Mouse (Mus musculus): ENCODE data around the gene Taf6l. TPM values are rescaled to one million over a fixed set of nuclear protein-coding genes. Genes with fewer than 3 reads are reported as not detected.

The Taf6l gene
- total and polyA plus RNA-seq, 3 experiments, result 17.0 to 33.4 (median 17.5) TPM

- TF ChIP-seq GATA1 (IDR thresholded peaks at IDR 0.05; ENCODE audit: borderline replicate concordance, low read length) (no peak), GATA2 (IDR thresholded peaks at IDR 0.05; ENCODE audit: borderline replicate concordance, low read depth, low read length) (no peak), POLR2AphosphoS5 (IDR thresholded peaks at IDR 0.05; ENCODE audit: insufficient replicate concordance, low read depth, low read length) (no peak), CTCF (IDR thresholded peaks at IDR 0.05; ENCODE audit: low read depth, low read length) (no peak), TAL1 (conservative IDR thresholded peaks at IDR 0.05; ENCODE audit: low read depth, low read length) (no peak)
- Histone ChIP-seq H3K4me3 (ENCODE audit: low read depth, low read length) (no peak overlapping the region), H3K36me3 (replicated peaks) (peaks cover 88% of the 10 kb centered on the region), H3K4me1 (ENCODE audit: insufficient read depth, low read depth, low read length) (peaks cover 30% of the 10 kb centered on the region), H3K27me3 (ENCODE audit: insufficient read depth, low read length) (no peaks in the 10 kb centered on the region), H3K9me3 (replicated peaks) (no peaks in the 10 kb centered on the region)
- no peak for DNase-seq (ENCODE audit: low spot score)
- ATAC-seq (ENCODE audit: extremely low read depth, insufficient number of reproducible peaks, low FRiP score, poor library complexity, severe bottlenecking), result no peak
Observed at GRCm38 (mm10) chr19:8745382-8745781, 40.8 kb downstream of the Taf6l start.

- H3K4me1 ChIP-seq (ENCODE audit: insufficient read depth, low read depth, low read length), result peaks cover 54% of the 10 kb centered on the region
- no peak for ATAC-seq (ENCODE audit: extremely low read depth, insufficient number of reproducible peaks, low FRiP score, poor library complexity, severe bottlenecking)
- H3K36me3 ChIP-seq (replicated peaks), result peaks cover 88% of the 10 kb centered on the region
- H3K9me3 ChIP-seq (replicated peaks), result no peaks in the 10 kb centered on the region
- no peak for TF ChIP-seq CTCF (IDR thresholded peaks at IDR 0.05; ENCODE audit: low read depth, low read length)
- TF ChIP-seq GATA2 (IDR thresholded peaks at IDR 0.05; ENCODE audit: borderline replicate concordance, low read depth, low read length), result no peak
- TF ChIP-seq POLR2AphosphoS5 (IDR thresholded peaks at IDR 0.05; ENCODE audit: insufficient replicate concordance, low read depth, low read length), result no peak
- TF ChIP-seq GATA1 (IDR thresholded peaks at IDR 0.05; ENCODE audit: borderline replicate concordance, low read length), result no peak
- no peak for TF ChIP-seq TAL1 (conservative IDR thresholded peaks at IDR 0.05; ENCODE audit: low read depth, low read length)
- H3K4me3 ChIP-seq (ENCODE audit: low read depth, low read length), result peak overlapping the region; percentile 75
- H3K27me3 ChIP-seq (ENCODE audit: insufficient read depth, low read length), result no peaks in the 10 kb centered on the region
- no peak for DNase-seq (ENCODE audit: low spot score)
Observed at GRCm38 (mm10) chr19:8742176-8742575, 44.0 kb downstream of the Taf6l start.

GRCm38 (mm10) chr19:8741243-8741869, 44.9 kb downstream of the Taf6l start, which contains the start of gene Stx5a:
TSS of gene Stx5a (plus strand) at chr19:8741413.
- Histone ChIP-seq H3K4me3 (ENCODE audit: low read depth, low read length) (peak within 1 kb of the TSS; percentile 75), H3K9me3 (replicated peaks) (no peaks in the 10 kb centered on the region), H3K4me1 (ENCODE audit: insufficient read depth, low read depth, low read length) (peaks cover 60% of the 10 kb centered on the region), H3K36me3 (replicated peaks) (peaks cover 84% of the 10 kb centered on the region), H3K27me3 (ENCODE audit: insufficient read depth, low read length) (no peaks in the 10 kb centered on the region)
- no peak; the same call in 1 of the 2 replicates for TF ChIP-seq POLR2AphosphoS5 (IDR thresholded peaks at IDR 0.05; ENCODE audit: insufficient replicate concordance, low read depth, low read length)
- TF ChIP-seq TAL1 (conservative IDR thresholded peaks at IDR 0.05; ENCODE audit: low read depth, low read length), result no peak
- ATAC-seq (ENCODE audit: extremely low read depth, insufficient number of reproducible peaks, low FRiP score, poor library complexity, severe bottlenecking), result peak; percentile 95
- peak; percentile 84 for DNase-seq (ENCODE audit: low spot score)

GRCm38 (mm10) chr19:8740603-8741002, 45.6 kb downstream of the Taf6l start, which contains the start of gene 1700092M07Rik:
TSS of gene 1700092M07Rik (plus strand) at chr19:8740718.
- H3K4me3 ChIP-seq (ENCODE audit: low read depth, low read length), result peak within 1 kb of the TSS; percentile 75
- ATAC-seq (ENCODE audit: extremely low read depth, insufficient number of reproducible peaks, low FRiP score, poor library complexity, severe bottlenecking) (no peak), DNase-seq (ENCODE audit: low spot score) (no peak)
- TF ChIP-seq GATA1 (IDR thresholded peaks at IDR 0.05; ENCODE audit: borderline replicate concordance, low read length) (no peak), TAL1 (conservative IDR thresholded peaks at IDR 0.05; ENCODE audit: low read depth, low read length) (no peak), GATA2 (IDR thresholded peaks at IDR 0.05; ENCODE audit: borderline replicate concordance, low read depth, low read length) (no peak), POLR2AphosphoS5 (IDR thresholded peaks at IDR 0.05; ENCODE audit: insufficient replicate concordance, low read depth, low read length) (no peak), CTCF (IDR thresholded peaks at IDR 0.05; ENCODE audit: low read depth, low read length) (no peak)
- H3K9me3 ChIP-seq (replicated peaks), result no peaks in the 10 kb centered on the region
- H3K36me3 ChIP-seq (replicated peaks), result peaks cover 77% of the 10 kb centered on the region
- H3K27me3 ChIP-seq (ENCODE audit: insufficient read depth, low read length), result no peaks in the 10 kb centered on the region
- peaks cover 60% of the 10 kb centered on the region for H3K4me1 ChIP-seq (ENCODE audit: insufficient read depth, low read depth, low read length)

GRCm38 (mm10) chr19:8739646-8740045, 46.6 kb downstream of the Taf6l start:
- DNase-seq (ENCODE audit: low spot score) (no peak), ATAC-seq (ENCODE audit: extremely low read depth, insufficient number of reproducible peaks, low FRiP score, poor library complexity, severe bottlenecking) (no peak)
- Histone ChIP-seq H3K9me3 (replicated peaks) (no peaks in the 10 kb centered on the region), H3K4me1 (ENCODE audit: insufficient read depth, low read depth, low read length) (peaks cover 59% of the 10 kb centered on the region), H3K36me3 (replicated peaks) (peaks cover 68% of the 10 kb centered on the region), H3K27me3 (ENCODE audit: insufficient read depth, low read length) (no peaks in the 10 kb centered on the region), H3K4me3 (ENCODE audit: low read depth, low read length) (no peak overlapping the region)
- TF ChIP-seq TAL1 (conservative IDR thresholded peaks at IDR 0.05; ENCODE audit: low read depth, low read length), result no peak
- TF ChIP-seq GATA1 (IDR thresholded peaks at IDR 0.05; ENCODE audit: borderline replicate concordance, low read length), result no peak
- TF ChIP-seq GATA2 (IDR thresholded peaks at IDR 0.05; ENCODE audit: borderline replicate concordance, low read depth, low read length), result no peak
- TF ChIP-seq POLR2AphosphoS5 (IDR thresholded peaks at IDR 0.05; ENCODE audit: insufficient replicate concordance, low read depth, low read length), result no peak
- TF ChIP-seq CTCF (IDR thresholded peaks at IDR 0.05; ENCODE audit: low read depth, low read length), result no peak

- TF ChIP-seq TAL1 (conservative IDR thresholded peaks at IDR 0.05; ENCODE audit: low read depth, low read length) (no peak), POLR2AphosphoS5 (IDR thresholded peaks at IDR 0.05; ENCODE audit: insufficient replicate concordance, low read depth, low read length) (no peak), CTCF (IDR thresholded peaks at IDR 0.05; ENCODE audit: low read depth, low read length) (no peak)
- no peak overlapping the region for H3K4me3 ChIP-seq (ENCODE audit: low read depth, low read length)
- peaks cover 59% of the 10 kb centered on the region for H3K4me1 ChIP-seq (ENCODE audit: insufficient read depth, low read depth, low read length)
- peaks cover 60% of the 10 kb centered on the region for H3K36me3 ChIP-seq (replicated peaks)
- no peaks in the 10 kb centered on the region for H3K27me3 ChIP-seq (ENCODE audit: insufficient read depth, low read length)
- no peaks in the 10 kb centered on the region for H3K9me3 ChIP-seq (replicated peaks)
- no peak for DNase-seq (ENCODE audit: low spot score)
- ATAC-seq (ENCODE audit: extremely low read depth, insufficient number of reproducible peaks, low FRiP score, poor library complexity, severe bottlenecking), result no peak
Observed at GRCm38 (mm10) chr19:8738911-8739310, 47.3 kb downstream of the Taf6l start.

Measured in G1E (cell line).